Mouse (Mus musculus) cerebellum, adult (tissue): ENCODE measurements around the gene Cd209g.
"Not testable (repeated sequence)": the region's sequence is repeated elsewhere in the genome, so short reads cannot be mapped to it uniquely, and the experiment has no call there.

Source experiments
- ATAC-seq: cut with Nextera tagmentation; 2 replicates; pipeline ENCODE4 v1.9.2; 2017; ENCODE audit warnings: mild to moderate bottlenecking, moderate library complexity, mixed read lengths; ENCODE audit not compliant: insufficient number of reproducible peaks, low FRiP score, low TSS enrichment

Cd209g gene

DNA sequence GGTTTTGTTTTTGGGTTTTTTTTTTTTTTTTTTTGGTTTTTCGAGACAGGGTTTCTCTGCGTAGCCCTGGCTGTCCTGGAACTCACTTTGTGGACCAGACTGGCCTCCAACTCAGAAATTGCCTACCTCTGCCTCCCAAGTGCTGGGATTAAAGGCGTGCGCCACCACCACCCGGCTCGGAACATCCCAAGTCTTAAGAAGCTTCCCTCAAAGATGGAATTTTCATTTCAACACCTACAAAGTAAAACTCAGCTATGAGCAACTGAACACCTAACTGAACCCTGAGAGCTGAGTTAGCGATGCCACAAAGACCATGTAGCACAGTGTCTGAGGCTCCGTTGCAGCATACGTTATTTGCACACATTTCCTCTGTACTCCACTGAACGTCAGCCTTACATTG, at the start of gene Cd209g:
Gene Cd209g (plus strand): TSS at position 301 of the 400 bp plus-strand sequence.
- no peak for ATAC-seq

DNA sequence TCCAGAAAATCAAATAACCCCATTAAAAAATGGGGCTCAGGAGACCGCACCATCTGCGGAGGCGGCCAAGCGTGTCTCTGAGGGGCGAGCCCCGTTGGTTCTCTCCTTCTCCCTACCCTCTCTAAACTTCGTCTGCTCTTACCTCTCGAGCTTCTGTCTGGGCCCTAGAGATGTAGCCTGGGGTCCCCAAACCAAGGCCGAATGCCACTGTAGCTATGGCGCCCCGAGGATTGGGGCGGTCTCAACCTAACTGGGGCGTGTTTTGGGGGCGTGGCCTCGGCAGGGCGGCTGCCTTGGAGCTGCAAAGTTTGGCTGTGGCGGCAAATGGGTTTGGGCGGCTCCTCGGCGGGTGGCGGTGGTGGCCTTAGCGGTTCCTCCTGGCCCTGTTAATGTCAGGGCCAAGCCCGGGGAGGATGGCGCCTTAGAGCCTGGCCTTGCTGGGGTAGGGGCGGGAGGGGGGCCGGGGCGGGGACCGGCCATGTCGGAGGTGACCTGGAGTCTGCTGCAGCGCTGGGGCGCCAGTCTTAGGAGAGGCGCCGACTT, 46.6 kb upstream of the Cd209g start:
- peak; percentile 85 for ATAC-seq

DNA sequence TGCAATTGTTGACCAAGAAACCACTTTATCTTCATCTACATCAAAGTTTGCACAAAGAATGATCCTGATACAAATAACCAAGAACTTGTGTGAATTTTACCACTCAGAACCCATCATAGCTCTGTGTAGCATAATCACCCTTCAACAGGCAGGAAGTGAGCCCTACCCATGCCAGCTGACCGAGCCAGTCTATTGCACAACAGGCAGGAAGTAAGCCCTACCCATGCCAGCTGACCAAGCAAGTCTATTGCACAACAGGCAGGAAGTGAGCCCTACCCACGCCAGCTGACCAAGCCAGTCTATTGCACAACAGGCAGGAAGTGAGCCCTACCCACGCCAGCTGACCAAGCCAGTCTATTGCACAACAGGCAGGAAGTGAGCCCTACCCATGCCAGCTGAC, 45.4 kb upstream of the Cd209g start:
- not testable (repeated sequence) for ATAC-seq

DNA sequence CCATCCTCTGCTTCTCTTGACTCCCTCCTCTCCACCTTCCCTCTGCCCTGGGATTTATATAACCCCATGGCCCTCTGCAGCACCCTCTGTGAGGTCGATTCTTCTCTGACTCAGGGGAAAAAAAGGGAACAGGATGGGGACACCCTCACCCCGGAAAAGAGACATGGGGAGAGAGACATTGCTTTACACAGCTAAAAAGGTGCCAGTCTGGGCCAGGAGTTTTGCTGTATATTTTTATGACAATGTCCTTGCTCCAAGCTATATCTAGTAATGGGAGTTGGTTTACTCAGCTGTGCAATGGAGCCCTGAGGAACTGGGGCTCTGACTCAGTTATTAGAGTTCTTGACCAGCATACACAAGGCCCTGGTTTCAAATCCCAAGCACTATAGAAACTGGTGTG, 28.2 kb upstream of the Cd209g start, which contains the start of gene Cd209f:
Gene Cd209f (minus strand): TSS at position 101 of the 400 bp plus-strand sequence.
- not testable (repeated sequence) for ATAC-seq

DNA sequence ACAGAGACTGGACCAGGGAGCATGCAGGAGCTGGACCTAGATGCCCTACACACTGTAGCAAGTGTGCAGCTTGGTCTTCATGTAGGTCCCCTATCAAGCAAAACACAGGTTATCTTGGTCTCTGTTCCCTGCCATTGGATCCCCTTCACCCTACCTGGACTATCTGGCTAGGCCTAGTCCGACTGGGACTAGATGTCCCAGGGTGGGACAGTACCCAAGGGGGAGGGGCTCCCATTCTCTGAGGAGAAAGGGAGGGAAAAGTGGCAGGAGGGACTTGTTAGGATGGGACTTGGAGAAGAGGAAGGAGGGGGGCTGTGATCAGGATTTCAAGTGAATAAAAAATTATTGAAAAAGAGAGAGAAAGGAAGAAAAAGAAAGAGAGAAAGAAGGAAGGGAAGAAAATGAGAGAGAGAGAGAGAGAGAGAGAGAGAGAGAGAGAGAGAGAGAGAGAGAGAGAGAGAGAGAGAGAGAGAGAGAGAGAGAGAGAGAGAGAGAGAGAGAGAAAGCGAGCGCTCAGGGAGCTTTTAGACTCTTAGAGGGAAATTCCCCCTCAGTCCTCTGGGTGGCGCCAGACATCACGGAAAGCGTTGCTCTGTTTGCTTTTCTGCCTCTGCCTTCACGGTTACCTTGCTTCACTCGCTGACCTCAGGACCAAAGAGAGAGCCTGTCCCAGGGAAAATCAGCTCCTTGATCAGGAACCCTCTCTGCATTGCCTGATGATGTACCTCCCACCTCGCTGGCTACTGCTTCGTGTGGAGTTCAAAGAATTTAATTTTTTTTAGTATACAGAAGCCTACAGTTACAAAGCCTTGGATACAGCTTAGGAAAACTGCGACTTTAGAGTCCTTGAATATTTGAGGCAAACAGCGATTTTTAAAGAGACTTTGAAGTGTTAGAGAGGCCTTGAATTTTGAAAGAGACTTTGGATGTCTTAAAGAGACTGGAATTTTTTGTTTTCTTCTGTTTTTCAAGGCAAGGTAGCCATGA, 6.1 kb downstream of the Cd209g start:
- peak; percentile 89 for ATAC-seq

DNA sequence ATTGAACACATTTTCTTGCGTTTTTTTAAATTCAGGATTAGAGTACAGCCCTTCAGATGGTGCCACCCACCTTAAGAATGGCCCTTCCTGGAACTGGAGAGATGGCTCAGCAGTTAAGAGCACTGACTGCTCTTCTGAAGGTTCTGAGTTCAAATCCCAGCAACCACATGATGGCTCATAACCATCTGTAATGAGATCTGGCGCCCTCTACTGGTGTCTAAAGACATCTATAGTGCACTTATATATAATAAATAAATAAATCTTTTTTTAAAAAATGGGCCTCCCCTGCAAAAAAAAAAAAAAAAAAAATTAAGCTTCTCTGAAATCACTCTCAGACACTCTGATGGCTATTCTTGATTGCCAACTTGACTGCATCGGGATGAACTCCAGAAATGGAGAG, 7.8 kb downstream of the Cd209g start:
- ATAC-seq, result no peak

DNA sequence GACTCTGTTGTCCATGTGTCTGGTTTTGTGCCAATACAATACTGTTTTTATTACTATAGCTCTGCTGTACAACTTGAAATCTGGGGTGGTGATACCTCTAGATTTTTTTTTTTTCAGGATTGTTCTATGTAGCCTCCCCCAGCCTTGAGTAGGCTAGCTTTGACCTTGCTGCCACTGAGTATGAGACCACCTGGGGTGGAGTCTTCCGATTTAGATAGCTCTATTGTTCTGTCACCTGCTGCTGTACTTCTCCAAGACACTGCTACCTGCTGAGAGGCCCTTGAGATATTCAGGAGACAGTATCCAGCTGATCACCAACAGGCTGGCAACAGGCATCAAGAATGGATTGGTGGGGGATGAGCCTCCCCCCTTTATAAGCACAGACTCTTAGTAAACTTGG, 13.4 kb downstream of the Cd209g start:
- no peak for ATAC-seq

DNA sequence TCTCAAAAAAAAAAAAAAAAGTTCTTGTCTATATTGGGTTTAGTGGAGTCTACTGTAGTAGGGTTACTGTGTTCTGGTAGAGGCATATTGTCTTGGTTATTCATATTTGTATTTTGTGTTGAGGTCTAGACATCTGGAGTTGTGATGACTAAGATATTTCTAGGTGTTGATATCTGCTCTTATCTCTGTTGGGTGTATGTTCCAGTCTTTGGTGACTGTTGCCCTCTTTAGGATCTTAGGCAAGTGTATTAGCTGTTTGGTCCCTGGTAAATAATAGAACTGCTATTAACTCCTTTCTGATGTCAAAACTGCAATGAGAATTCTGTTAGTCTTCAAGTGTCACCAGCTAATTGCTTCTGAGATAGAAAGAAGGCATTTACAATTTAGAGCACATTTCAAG, 21.0 kb downstream of the Cd209g start:
- no peak for ATAC-seq

DNA sequence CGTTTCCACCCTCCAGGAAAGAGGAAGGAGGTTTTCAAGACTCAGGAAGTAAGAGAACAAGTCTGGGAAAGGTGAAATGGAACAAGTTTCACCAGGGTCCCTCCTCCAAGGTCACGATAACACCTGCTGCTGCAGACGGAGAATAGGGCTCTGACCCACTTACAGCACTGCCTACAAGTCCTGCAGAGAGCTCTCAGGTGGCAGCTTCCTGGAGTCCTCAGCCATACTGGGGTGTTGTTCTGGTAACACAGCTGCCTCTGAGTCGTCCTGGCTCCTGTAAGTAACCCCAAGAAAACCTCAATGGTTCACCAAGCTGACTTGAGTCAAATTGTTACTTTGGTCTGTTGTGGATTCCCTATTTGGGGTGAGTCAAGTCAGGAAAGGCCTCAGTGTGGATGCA, 28.9 kb downstream of the Cd209g start:
- ATAC-seq, result no peak

DNA sequence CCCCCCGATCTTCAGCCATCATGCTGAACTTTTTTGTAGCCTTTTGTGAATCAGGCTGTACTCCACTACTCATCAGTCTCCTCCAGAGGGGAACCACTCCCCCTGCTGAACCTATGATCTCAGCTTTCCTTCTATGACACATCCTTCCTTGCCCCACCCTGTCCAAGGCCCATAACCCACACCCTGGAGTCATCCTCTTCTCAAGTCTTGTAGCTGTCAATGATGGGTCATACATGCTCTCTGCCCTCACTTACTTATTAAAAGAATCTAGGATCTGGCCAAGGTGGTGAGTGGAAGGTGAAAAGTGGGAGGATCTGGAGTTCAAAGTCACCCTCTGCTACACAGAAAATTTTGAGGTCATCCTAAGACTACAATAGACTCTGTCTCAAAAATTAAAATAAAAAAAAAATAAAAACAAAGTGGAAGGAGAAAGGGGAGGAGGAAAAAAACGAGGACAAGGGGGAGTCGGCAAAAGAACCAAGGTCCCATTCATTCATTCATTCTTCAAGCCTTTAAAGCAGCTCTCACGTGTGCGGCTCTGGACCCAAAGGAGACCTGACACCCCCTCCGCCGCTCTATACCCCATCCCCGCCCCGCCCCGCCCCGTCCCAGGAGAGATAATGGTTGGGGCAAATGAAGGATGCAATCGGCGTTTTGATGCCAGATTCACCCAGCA, 31.4 kb downstream of the Cd209g start:
- no peak for ATAC-seq

DNA sequence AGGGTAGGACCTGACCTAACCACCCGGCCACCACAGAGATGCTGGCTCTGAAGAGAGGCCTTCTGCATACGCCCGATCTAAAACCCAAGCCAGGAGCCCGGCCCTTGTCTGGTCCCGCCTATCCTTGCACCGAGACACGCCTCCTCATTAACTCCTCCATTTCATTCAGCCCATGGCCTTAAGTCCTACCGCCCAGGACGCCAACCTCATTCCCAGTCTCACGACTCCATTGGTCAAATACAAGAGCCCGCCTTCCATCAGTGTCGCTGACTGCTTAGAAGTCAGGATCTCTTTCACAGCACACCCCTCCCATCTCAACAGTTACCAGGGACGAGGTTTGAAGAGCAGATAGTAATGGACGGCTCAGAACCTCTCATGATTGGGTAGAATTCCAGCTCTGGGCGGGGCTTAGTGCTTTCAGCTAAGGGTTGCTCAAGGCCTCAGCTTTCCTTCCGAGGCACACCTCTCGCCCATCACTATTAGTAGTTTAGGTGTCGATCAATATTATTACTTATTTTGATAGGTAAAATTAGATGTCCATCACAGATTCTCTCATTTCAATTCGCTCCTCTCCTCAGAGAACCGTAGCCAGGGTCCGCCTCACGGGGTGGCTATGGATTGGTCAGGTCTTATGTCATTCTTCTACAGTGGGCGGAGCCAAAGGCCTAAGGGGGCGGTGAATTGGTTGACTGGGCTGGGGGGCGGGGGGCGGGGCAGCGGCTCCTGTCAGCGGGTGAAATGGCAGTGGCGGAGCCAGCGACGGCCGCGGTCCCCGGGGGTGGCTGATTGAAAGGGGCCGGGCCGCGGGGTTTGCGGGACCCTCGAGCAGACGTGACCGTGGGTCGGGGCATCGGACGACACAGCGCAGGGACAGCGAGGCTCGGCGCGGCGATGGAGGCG, 32.2 kb downstream of the Cd209g start, which contains the start of gene Evi5l:
Gene Evi5l (plus strand): TSS at position 716 of the 900 bp plus-strand sequence.
- ATAC-seq, result peak; percentile 96

DNA sequence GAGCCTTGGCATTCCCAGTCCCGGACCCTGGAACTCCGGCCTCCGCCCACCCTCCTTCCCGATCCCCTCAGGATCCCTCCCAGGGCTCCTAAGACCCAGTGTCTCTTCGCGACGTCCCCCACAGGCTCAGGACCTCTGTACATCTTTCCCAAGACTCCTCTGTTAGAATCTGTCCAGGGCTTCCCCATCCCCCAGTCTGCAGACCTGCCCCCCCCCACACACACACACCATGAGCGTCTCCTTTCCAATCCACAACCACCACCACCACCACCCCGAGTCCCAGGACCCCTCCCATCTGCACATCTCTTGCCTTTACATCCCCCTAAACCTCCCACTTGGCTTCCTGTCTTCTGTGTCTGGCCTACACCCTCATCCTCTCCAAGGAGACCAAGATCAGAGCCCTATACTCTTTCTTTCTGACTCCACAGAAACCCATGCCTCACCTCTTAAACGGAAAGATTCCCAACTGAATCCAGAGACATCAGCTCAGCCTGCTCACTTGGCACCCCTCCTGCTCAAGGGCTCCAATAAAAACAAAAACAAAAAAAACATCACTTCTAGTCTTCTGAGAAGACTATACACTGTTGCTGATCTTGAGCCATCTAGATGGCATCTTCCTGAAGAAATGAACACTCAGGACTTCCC, 33.1 kb downstream of the Cd209g start:
- ATAC-seq, result no peak

DNA sequence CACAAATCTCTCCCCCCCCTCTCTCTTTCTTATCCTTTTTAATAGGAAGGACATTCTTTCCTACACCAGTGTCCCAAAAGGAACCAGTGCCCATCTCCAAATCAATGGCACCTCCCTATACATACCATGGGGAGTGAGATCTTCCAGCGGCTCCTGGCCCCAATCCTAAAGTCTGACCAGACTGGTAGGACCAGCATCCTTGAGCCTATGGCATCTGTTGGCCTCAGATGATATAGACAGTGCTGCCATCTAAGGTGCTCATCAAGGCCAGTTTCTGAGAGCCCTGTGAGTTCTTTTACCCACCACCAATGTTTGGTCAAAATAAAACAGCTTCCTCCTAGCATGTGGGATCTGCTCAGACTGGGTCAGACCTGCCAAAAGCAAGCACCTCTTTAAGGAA, 34.0 kb downstream of the Cd209g start:
- ATAC-seq, result no peak

DNA sequence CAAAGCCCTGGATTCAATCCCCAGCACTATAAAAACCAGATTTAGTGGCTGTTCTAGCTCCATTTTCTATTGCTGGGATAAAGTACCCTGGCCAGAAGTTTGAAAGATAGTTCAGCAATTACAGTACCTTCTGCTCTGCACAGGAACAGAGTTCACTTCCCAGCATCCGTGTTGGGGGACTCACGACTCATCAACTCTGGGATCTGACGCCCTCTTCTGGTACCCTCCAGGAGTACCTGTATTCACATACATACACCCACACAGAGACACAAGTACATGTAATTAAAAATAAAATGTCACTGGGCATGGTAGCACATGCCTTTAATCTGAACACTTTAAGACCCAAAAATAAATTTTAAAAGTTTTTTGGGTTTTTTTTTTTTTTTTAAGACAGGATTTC, 38.6 kb downstream of the Cd209g start:
- no peak for ATAC-seq

DNA sequence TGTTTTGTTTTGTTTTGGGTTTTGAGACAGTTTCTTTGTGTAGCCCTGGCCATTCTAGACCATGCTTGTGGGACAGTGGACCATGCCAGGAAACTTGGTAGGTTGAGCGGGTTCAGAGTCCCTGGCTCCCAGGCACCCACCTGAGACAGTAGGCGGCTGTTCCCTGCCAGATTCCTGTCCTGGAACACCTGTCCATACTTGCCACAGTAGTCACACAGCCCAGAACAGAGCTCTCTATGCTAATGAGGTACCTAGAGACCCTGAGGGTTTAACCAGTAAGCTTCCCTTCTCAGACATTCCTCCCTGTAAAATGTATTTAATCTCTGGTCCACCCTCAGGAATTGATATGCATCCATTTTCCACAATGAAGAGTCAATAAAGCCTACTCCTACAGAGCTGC, 40.1 kb downstream of the Cd209g start:
- no peak for ATAC-seq

DNA sequence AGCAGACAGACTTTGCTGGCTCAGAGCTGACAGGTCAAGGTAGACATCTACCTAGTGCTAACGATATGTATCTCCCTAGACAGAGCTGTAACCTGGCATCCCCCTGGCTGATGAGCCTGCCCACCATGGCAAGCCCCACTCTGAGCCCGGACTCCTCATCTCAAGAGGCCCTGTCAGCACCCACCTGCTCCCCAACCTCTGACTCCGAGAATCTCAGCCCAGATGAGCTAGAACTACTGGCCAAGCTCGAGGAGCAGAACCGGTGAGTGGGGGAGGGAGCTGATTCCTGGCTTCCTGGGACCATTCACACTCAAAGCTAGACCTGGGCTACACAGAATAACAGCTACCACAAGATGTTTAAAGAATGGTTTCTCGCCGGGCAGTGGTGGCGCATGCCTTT, 49.5 kb downstream of the Cd209g start:
- no peak for ATAC-seq

DNA sequence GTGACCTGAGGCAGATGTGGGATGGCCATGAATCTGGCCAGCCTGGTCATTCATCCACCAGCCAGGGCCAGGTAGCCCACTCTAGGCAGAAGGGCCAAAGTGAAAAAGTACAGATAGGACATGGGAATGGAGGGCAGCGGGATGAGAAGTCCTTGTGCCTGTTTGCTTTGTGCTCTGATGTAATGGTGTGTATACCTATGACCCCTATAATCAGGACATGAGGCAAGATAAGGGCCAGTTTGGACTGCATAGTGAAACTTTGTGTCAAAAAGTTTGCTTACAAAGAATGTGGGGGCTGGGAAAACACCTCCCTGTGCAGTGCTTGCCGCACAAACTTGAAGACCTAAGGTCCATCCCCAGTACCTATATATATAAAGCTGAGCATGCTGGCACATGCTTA, 52.3 kb downstream of the Cd209g start:
- ATAC-seq, result no peak
